Mouse (Mus musculus): Measurements from ENCODE around the gene Psg16. TPM values are rescaled to one million over a fixed set of nuclear protein-coding genes. Genes with fewer than 3 reads are reported as not detected.

The Psg16 gene
- polyA plus RNA-seq, 1 experiment from 2014 or later = 0.06 TPM

DNA sequence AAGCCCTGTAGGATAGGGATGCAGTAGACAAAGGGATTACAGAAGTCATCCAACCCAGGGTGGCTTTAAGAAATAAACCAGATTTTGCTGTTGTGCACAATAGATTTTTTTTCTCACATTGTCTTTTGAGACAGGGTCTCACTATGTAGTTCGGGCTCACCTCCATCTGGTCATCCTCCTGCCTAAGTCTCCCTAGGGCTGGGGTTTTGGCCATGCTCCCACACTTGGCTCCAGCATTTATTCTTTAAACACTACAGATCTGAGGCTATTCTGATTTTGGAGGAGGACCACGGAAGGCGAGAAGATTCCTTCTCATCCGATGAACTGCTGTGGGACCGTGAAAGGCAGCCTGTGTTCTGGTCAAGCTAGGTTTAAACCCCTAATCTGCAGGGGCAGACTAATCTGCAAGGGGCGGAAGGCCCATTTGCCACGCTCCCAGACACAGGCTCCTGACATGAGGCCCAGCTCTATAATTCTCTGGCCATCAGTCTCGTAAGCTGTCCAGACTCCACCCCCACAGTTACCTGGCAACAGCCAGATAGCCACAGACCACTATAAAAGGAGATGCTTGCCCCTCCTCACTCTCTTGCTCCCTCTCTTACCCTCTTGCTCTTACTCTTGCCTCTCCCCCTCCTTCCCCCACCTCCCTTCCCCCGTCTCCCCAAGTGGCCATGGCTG, 35.7 kb upstream of the Psg16 start:
- Histone ChIP-seq H3K9ac (no peak overlapping the region), H3K27me3 (replicated peaks) (no peaks in the 10 kb centered on the region)
- ATAC-seq (ENCODE audit: insufficient number of reproducible peaks, low FRiP score) = no peak

DNA sequence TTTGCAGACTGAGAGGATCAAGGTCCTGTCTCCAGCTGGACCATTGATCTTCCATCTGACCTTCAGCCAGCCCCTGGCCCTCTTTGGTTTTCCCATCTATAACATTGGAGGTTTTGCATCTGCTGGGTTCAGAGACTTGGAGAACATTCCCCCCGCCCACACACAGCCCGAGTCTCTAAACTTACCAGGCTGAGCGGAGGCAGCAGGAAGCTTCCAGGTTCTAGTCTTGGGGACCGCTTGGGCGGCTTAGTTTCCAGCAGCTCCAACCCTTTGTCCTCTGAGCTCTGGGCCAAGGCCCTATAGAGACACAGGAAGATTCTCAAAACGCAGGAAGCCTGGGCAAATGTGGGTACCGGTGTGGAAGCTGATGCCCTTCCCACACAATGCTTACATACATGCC, 34.5 kb upstream of the Psg16 start:
- no peak for ATAC-seq (ENCODE audit: insufficient number of reproducible peaks, low FRiP score)
- 93% methylated on average over 7 of the region's 7 CpGs for WGBS
- Histone ChIP-seq H3K4me2 (no peak overlapping the region), H3K27me3 (replicated peaks) (no peaks in the 10 kb centered on the region), H3K4me3 (no peak overlapping the region), H3K9me3 (replicated peaks) (peaks cover 8% of the 10 kb centered on the region; the same call in 1 of the 2 replicates), H3K9ac (no peak overlapping the region), H3K27ac (ENCODE audit: poor library complexity, severe bottlenecking) (no peak overlapping the region), H3K4me1 (replicated peaks) (peaks cover 8% of the 10 kb centered on the region), H3K36me3 (peaks cover 91% of the 10 kb centered on the region)

More for the DNA sequence above, 35.7 kb upstream of the Psg16 start:
- Histone ChIP-seq H3K36me3 (peaks cover 91% of the 10 kb centered on the region), H3K4me2 (no peak overlapping the region), H3K4me3 (no peak overlapping the region), H3K27ac (ENCODE audit: poor library complexity, severe bottlenecking) (no peak overlapping the region), H3K9me3 (replicated peaks) (0 out of 2 replicates have a peak, but pooled peaks cover under 1% of the 10 kb centered on the region), H3K4me1 (replicated peaks) (peaks cover 8% of the 10 kb centered on the region)
- WGBS = 66% methylated on average over 9 of the region's 9 CpGs

DNA sequence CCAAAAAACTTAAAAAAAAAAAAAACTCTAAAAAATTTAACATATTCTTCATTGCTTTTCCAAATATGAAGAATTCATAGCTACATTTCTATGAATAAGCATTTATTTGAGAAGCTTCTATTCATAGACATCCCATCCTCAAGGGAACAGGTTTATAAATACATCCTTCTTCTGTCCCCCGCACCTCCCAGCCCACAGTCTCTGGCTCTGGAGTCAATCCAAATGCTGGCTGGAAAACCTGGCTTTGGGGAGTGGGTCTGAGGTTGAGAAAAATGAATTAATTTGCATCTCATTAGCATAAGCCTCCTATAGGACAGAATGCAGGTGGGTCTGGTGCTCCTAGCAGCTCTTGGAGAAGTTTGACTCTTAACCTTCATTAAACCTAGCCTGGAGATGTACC, 28.1 kb upstream of the Psg16 start:
- Histone ChIP-seq H3K27me3 (replicated peaks) (no peaks in the 10 kb centered on the region), H3K4me1 (replicated peaks) (0 out of 2 replicates have a peak, but pooled peaks cover 5% of the 10 kb centered on the region), H3K4me2 (no peak overlapping the region), H3K36me3 (peaks cover 84% of the 10 kb centered on the region), H3K4me3 (no peak overlapping the region), H3K9me3 (replicated peaks) (peaks cover 8% of the 10 kb centered on the region; the same call in 1 of the 2 replicates), H3K9ac (no peak overlapping the region), H3K27ac (ENCODE audit: poor library complexity, severe bottlenecking) (no peak overlapping the region)
- 53% methylated on average over 1 of the region's 1 CpGs for WGBS
- ATAC-seq (ENCODE audit: insufficient number of reproducible peaks, low FRiP score) = no peak

DNA sequence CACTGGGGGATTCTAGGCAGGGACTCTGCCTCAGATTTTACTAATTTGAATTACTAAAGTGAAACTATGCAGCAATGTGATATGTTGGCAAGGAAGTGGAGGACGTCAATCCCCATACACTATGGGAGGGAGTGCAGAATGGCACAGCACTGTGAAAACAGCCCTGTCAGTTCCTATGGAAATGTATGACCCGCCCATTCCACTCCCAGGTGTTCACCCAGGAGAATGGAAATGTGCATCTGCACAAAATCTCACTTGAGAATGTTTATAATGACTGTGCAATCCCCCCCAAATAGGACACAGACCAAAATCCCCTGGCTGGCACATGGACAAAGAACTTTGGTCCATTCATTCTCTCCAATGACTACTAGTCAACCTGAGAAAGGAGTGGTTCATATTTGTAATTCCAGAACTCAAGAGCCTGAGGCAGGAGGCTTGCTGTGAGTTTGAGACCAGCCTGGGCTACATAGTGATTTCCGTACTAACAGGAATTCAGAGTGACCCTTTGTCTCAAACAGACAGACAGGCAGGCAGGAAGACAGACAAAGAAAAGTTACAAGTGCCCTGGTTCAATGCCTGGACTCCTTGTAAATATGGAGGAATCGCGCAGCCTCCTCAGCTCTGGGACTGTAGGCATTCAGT, 26.7 kb upstream of the Psg16 start:
- Histone ChIP-seq H3K27ac (ENCODE audit: poor library complexity, severe bottlenecking) (no peak overlapping the region), H3K9ac (no peak overlapping the region), H3K4me2 (no peak overlapping the region), H3K27me3 (replicated peaks) (no peaks in the 10 kb centered on the region), H3K4me1 (replicated peaks) (0 out of 2 replicates have a peak, but pooled peaks cover 9% of the 10 kb centered on the region), H3K36me3 (peaks cover 83% of the 10 kb centered on the region), H3K4me3 (no peak overlapping the region), H3K9me3 (replicated peaks) (peaks cover 8% of the 10 kb centered on the region; the same call in 1 of the 2 replicates)
- ATAC-seq (ENCODE audit: insufficient number of reproducible peaks, low FRiP score) = no peak
- WGBS = 91% methylated on average over 5 of the region's 5 CpGs

DNA sequence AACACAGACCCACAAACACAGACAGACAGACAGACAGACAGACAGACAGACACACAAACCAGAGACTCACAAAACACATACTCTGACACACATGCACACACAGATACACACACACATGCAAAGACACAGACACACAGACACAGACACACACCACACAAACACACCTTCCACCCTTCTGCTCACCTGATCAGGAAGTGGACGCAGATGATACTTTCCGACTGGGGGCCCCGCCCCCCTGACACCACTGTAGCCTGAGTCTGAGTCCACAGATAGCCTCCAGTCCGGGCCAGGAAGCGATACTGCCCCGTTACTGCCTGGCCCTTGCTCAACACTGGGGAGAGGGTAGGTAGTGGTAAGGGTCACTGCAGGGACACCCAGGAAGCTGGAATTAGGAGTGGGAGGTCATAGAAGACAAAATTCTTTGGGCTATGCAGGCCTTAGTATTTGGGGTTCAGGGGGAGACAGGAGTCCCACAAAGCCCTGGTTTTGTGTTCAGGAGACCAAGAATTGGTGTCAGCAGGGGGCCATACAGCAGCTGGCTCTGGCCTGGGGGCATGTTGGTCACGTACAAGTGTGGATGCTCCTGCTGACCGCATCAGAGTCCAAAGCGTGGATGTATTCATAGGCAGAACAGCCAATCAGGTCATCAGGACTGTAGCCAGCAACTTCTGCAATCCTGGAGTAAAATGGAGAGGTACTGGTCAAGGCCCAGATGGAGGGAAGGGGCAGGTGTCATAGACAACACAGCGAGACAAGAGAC, 25.2 kb upstream of the Psg16 start:
- 84% methylated on average over 10 of the region's 10 CpGs for WGBS
- Histone ChIP-seq H3K9me3 (replicated peaks) (peaks cover 2% of the 10 kb centered on the region; the same call in 1 of the 2 replicates), H3K27ac (ENCODE audit: poor library complexity, severe bottlenecking) (no peak overlapping the region), H3K36me3 (peaks cover 76% of the 10 kb centered on the region), H3K4me3 (no peak overlapping the region), H3K4me2 (no peak overlapping the region), H3K4me1 (replicated peaks) (0 out of 2 replicates have a peak, but pooled peaks cover 9% of the 10 kb centered on the region), H3K9ac (no peak overlapping the region), H3K27me3 (replicated peaks) (no peaks in the 10 kb centered on the region)
- ATAC-seq (ENCODE audit: insufficient number of reproducible peaks, low FRiP score) = no peak

DNA sequence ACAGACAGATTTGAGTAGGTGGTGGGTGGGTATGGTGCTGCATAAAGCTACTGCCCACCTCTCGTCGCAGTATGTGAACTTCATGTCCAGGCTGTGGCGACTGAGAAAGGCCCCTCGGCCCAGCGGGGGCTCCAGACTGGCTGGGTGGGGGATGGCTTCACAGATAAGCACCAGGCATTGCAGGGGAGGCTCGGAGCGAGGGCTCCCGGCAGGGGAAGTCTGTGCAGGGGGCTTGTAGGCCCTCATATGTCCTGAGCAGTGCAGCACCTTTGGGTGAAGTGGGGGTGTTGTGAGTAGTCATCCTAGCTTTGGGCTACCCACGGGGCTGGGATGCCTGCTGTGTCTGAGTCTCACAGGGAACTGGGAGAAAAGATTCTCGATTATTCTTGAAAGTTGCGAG, 23.3 kb upstream of the Psg16 start:
- Histone ChIP-seq H3K4me2 (no peak overlapping the region), H3K4me3 (no peak overlapping the region), H3K4me1 (replicated peaks) (peaks cover 10% of the 10 kb centered on the region), H3K9me3 (replicated peaks) (no peaks in the 10 kb centered on the region), H3K36me3 (peaks cover 75% of the 10 kb centered on the region), H3K9ac (no peak overlapping the region), H3K27me3 (replicated peaks) (no peaks in the 10 kb centered on the region), H3K27ac (ENCODE audit: poor library complexity, severe bottlenecking) (no peak overlapping the region)
- WGBS = 36% methylated on average over 11 of the region's 11 CpGs
- ATAC-seq (ENCODE audit: insufficient number of reproducible peaks, low FRiP score) = no peak

DNA sequence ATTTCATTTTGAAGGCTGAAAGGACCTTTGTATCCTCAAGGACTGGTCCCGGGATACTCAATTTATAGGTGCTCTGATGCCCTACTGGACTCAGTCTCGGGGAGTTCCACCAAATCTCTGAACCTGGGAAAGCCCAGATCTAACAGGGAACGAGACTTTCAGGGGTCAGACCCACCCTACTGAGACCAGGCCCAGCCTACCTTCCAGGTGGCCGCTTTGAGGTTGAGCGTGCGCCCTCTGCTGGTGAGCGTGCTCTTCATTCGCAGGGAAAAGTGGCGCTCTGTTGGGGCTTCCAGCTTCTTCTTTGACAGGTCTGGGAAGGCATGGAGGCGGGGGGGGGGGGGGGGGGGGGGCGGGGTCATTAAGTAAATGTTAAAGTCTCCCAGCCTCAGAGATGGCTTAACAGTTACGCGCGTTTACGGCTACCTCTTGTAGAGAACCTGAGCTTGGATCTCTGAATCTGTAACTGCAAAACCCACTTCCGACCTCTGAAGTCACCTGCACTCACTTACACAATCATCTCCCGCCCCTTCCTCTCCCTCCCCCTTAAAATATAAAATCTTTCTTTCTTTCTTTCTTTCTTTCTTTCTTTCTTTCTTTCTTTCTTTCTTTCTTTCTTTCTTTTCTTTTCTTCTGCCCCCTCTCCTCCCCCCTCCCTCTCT, 22.8 kb upstream of the Psg16 start:
- Histone ChIP-seq H3K36me3 (peaks cover 74% of the 10 kb centered on the region), H3K4me1 (replicated peaks) (peaks cover 14% of the 10 kb centered on the region), H3K4me2 (no peak overlapping the region), H3K4me3 (no peak overlapping the region), H3K27me3 (replicated peaks) (no peaks in the 10 kb centered on the region), H3K27ac (ENCODE audit: poor library complexity, severe bottlenecking) (no peak overlapping the region), H3K9me3 (replicated peaks) (no peaks in the 10 kb centered on the region), H3K9ac (no peak overlapping the region)
- 11% methylated on average over 15 of the region's 17 CpGs for WGBS
- peak; percentile 43 for ATAC-seq (ENCODE audit: insufficient number of reproducible peaks, low FRiP score)

DNA sequence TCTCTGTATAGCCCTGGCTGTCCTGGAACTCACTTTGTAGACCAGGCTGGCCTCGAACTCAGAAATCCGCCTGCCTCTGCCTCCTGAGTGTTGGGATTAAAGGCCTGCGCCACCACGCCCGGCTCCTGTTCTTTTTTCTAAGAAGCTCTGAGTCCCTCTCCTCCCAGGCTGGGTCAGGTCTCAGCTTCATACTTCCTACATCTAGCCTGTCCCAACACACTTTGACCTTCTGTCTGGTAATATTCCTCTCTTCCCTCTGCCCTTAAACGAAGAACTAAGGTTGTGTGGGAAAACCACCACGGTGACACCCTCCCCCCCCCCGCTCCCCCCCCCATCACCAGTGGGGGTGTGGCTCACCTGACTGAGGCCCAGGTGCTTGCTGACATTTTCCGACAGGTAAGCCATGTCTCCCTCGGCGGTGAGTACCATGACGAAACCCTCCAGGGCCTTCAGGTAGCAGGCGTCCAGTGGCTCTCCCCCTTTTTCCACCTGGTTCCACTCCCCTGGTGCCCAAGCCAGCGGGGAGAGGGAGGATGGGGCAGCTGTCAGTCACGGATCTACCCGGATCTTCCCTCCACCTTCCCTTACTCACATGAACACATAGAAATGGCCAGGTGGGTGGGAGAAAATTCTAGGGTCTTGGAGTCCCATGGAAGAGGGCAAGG, 19.4 kb upstream of the Psg16 start:
- peaks cover 43% of the 10 kb centered on the region for H3K4me1 ChIP-seq (replicated peaks)
- no peak overlapping the region for H3K9ac ChIP-seq
- H3K9me3 ChIP-seq (replicated peaks) = no peaks in the 10 kb centered on the region
- H3K27ac ChIP-seq (ENCODE audit: poor library complexity, severe bottlenecking) = no peak overlapping the region
- H3K4me2 ChIP-seq = no peak overlapping the region
- no peak for ATAC-seq (ENCODE audit: insufficient number of reproducible peaks, low FRiP score)
- no peak overlapping the region for H3K4me3 ChIP-seq
- WGBS = 83% methylated on average over 16 of the region's 16 CpGs
- no peaks in the 10 kb centered on the region for H3K27me3 ChIP-seq (replicated peaks)
- H3K36me3 ChIP-seq = peaks cover 48% of the 10 kb centered on the region

DNA sequence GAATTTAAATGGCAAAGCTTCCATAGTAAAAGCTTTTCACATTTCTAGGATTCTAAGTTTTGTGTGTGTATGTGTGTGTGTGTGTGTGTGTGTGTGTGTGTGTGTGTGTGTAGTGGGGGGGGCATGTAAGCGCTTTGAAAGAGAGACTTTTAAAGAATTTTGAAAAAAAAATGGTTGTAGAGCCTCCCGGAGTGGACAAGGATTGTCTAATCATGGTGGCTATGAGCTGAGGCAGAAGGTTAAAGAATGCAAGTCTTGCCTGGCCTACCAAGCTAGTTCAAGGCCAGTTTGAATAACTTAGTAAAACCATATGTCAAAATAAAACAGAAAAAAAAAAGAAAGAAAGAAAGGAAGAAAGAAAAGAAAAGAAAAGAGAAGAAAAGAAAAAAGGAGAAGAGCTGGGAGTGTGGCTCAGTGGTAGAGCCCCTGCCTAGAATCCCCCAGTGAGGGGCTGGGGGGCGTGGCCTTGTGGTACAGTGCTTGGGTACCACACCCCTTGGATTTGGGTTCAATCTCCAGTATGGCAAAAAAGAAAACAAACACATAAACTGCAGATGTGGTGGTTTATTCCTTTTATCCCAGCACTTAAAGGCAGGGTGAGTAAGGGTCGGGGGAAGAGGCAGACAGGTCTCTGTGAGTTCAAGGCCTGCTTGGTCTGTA, 18.4 kb upstream of the Psg16 start:
- ATAC-seq (ENCODE audit: insufficient number of reproducible peaks, low FRiP score) = no peak
- WGBS = 84% methylated on average over 4 of the region's 4 CpGs
- Histone ChIP-seq H3K27me3 (replicated peaks) (no peaks in the 10 kb centered on the region), H3K27ac (ENCODE audit: poor library complexity, severe bottlenecking) (peak overlapping the region; percentile 98), H3K9ac (0 out of 2 replicates have a peak overlapping the region, but pooled peaks have one; percentile 82), H3K4me2 (peak overlapping the region; percentile 92), H3K9me3 (replicated peaks) (no peaks in the 10 kb centered on the region), H3K4me1 (replicated peaks) (peaks cover 50% of the 10 kb centered on the region), H3K4me3 (peak overlapping the region; percentile 62), H3K36me3 (peaks cover 38% of the 10 kb centered on the region)

DNA sequence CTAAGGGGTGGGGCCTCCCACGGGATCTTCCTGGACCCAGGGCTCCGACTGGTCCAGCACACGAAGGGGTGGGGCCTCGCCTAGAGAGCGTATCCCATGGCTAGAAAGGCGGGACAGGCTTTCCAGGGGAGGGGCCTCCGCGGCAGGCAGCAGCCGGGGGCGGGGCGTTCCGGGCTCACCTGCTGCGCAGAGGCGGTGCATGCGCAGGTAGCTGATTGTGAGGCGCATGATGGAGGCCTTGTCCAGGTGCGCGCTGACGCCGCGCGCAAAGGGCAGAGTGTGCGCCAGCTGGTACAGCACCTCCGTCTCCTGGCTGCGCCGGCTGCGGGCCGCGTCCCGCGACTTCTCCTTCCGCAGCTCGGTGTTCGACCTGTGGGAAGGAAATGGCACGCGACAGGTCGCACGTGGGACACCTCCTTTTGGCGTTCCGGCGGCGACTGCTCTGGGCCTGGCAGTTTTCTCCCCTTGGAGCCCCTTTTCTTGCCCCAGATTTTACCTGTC, 17.7 kb upstream of the Psg16 start:
- Histone ChIP-seq H3K9ac (peak overlapping the region; percentile 82), H3K36me3 (peaks cover 32% of the 10 kb centered on the region), H3K9me3 (replicated peaks) (no peaks in the 10 kb centered on the region), H3K27me3 (replicated peaks) (no peaks in the 10 kb centered on the region), H3K27ac (ENCODE audit: poor library complexity, severe bottlenecking) (peak overlapping the region; percentile 98), H3K4me3 (peak overlapping the region; percentile 62), H3K4me1 (replicated peaks) (peaks cover 51% of the 10 kb centered on the region), H3K4me2 (peak overlapping the region; percentile 92)
- peak; percentile 86 for ATAC-seq (ENCODE audit: insufficient number of reproducible peaks, low FRiP score)
- whole genome bisulfite sequencing = under 1% methylated on average over 42 of the region's 42 CpGs

All from heart, embryonic 12.5 days (tissue).